Mouse (Mus musculus): ENCODE results near the gene Nr2e1. TPM values are rescaled to one million over a fixed set of nuclear protein-coding genes. Genes with fewer than 3 reads are reported as not detected.

The Nr2e1 gene
- polyA plus RNA-seq, 1 experiment from 2014 or later, result not detected

DNA sequence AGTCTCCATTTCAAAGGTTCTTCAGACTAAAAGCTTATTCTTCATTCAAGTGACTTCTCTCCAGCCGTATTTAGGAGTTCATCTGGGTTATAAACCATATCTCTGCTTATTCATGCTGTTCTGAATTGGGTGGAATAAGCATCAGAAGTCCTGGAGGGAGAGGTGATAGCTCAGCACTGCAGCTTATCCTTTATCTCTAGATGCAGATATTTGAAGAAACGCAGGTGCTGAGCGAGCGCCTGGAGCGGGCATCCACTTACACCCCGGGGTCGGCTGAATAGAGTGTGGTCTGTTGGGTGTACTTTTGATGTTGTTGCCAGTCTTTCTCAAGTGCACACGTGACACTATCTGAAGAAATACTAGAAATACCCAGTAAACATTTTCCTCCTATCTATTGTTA lies 65.1 kb downstream of the Nr2e1 start:
- no peak for DNase-seq (ENCODE audit: low spot score)
- 91% methylated on average over 8 of the region's 8 CpGs for WGBS
- no peaks in the 10 kb centered on the region; the same call in 1 of the 2 replicates for H3K4me1 ChIP-seq
- H3K9me3 ChIP-seq (replicated peaks), result no peaks in the 10 kb centered on the region
- no peak overlapping the region for H3K27ac ChIP-seq
- H3K4me3 ChIP-seq, result no peak overlapping the region
- H3K36me3 ChIP-seq, result 0 out of 2 replicates have a peak, but pooled peaks cover 4% of the 10 kb centered on the region
- H3K27me3 ChIP-seq (ENCODE audit: low read depth, poor library complexity, severe bottlenecking), result no peaks in the 10 kb centered on the region

DNA sequence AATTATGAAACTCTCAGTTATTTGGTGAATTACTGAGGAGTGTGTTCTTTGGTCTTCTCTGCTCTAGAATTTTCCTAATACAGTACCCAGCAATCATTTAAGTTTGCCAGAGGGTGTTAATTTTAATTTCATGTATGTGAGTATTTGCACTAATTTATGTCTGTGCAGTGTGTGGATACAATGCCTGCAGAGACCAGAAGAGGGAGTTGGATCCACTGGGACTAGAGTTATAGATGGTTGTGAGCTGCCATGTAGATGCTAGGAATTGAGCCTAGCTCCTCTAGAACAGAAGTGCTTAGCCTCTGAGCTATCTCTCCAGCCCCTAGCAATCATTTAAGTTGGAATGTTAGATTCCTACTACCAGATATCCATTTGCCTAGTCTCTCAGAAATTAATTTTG lies 69.3 kb downstream of the Nr2e1 start:
- no peaks in the 10 kb centered on the region for H3K4me1 ChIP-seq
- DNase-seq (ENCODE audit: low spot score), result no peak
- H3K27me3 ChIP-seq (ENCODE audit: low read depth, poor library complexity, severe bottlenecking), result no peaks in the 10 kb centered on the region
- H3K9me3 ChIP-seq (replicated peaks), result no peaks in the 10 kb centered on the region
- peaks cover 27% of the 10 kb centered on the region for H3K36me3 ChIP-seq
- no peak overlapping the region for H3K4me3 ChIP-seq
- H3K27ac ChIP-seq, result no peak overlapping the region

Other genes with a start within 250 kb of the Nr2e1 start
- 4.0 and 4.6 TPM in 2 replicates for gene Afg1l, start 105.1 kb downstream of the Nr2e1 start, polyA plus RNA-seq (2016; fragmentation: Nextera tagmentation; extraction: Ambion mirVana)
- gene Snx3, start 81.6 kb downstream of the Nr2e1 start, polyA plus RNA-seq (2016; fragmentation: Nextera tagmentation; extraction: Ambion mirVana), result 236 and 240 TPM in 2 replicates
- 8.4 and 8.9 TPM in 2 replicates for gene Ostm1, start 190 bp upstream of the Nr2e1 start, polyA plus RNA-seq (2016; fragmentation: Nextera tagmentation; extraction: Ambion mirVana)
- 24.7 and 29.9 TPM in 2 replicates for gene Sec63, start 177.9 kb upstream of the Nr2e1 start, polyA plus RNA-seq (2016; fragmentation: Nextera tagmentation; extraction: Ambion mirVana)

All from limb, embryonic 10.5 days (tissue).